Mouse (Mus musculus): Measurements from ENCODE around the gene Ppfibp1. TPM values are rescaled to one million over a fixed set of nuclear protein-coding genes. Genes with fewer than 3 reads are reported as not detected.

Ppfibp1 gene
- total RNA-seq, 2 experiments from 2014 or later, result 35.3 to 40.6 TPM

DNA sequence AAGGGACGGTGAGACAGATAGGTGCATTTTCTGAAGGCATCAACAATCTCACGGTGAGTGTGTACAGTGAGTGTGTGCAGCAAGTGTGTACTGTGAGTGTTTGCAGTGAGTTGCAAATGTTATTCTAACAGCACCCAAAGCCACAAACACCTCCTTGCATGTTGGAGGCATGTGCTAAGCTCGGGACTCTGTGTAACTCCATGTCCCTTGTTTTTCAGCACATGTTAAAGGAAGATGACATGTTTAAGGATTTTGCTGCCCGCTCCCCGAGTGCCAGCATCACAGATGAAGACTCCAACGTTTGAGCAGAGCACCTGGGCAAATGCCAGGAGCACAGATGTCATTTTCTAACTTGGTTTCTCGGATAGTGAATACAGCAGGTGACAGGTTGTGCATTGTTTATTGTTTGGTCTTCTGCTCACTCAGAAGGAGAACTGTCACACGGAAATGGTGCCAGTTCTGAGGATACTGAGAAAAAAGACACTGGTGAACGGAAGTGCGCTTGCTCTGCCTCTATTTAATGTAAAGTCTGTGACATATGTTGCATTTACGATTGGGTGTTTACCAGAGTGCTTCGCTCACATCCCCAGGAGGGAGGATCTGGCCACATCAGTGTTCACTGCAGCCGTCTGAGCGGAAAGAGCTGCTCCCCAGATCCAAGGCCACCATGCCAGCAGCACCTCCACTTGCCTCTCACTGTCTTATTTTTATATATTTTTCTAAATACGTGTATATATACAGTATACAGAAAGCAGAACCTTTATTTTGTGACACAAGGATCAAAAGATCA, 142.0 kb downstream of the Ppfibp1 start:
- DNase-seq (ENCODE audit: low spot score in 2 of 2), result no peak
- Histone ChIP-seq H3K27ac (no peak overlapping the region), H3K4me3 (no peak overlapping the region)
- no peak for TF ChIP-seq CTCF (conservative IDR thresholded peaks at IDR 0.05)

DNA sequence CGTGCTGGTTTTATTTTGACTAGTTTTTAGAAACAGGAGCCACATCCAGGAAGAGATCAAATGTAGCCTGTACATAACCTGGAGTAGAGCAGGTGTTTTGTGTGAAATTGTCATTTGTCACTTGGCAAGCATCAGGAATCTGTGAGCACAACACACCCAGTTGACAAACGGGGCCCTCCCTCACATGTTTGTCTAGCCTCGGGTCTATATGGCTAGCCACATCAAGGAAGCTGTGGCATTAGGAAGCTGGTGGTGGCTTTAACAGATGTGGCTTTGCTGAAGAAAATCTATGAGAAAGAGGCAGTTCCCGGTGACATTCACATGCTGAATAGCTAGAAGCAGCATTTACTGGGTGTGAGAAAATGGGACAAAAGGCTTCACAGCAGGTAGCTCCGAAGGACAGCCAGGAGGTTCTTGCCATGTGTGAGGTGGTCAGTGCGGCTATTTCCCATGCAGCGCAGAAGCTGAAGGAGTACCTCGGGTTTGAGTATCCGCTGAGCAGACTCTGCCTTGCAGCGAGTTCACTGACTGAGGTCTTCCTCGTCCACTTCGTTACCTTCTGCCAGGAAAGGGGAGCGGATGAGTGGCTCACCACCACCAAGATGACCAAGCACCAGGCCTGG, 144.1 kb downstream of the Ppfibp1 start, which contains the start of gene Rep15:
TSS of gene Rep15 (plus strand) at position 282 of the 623 bp plus-strand sequence.
- no peak for DNase-seq (ENCODE audit: low spot score in 2 of 2)
- no peak within 1 kb of the TSS for H3K27ac ChIP-seq
- no peak for TF ChIP-seq CTCF (conservative IDR thresholded peaks at IDR 0.05)

DNA sequence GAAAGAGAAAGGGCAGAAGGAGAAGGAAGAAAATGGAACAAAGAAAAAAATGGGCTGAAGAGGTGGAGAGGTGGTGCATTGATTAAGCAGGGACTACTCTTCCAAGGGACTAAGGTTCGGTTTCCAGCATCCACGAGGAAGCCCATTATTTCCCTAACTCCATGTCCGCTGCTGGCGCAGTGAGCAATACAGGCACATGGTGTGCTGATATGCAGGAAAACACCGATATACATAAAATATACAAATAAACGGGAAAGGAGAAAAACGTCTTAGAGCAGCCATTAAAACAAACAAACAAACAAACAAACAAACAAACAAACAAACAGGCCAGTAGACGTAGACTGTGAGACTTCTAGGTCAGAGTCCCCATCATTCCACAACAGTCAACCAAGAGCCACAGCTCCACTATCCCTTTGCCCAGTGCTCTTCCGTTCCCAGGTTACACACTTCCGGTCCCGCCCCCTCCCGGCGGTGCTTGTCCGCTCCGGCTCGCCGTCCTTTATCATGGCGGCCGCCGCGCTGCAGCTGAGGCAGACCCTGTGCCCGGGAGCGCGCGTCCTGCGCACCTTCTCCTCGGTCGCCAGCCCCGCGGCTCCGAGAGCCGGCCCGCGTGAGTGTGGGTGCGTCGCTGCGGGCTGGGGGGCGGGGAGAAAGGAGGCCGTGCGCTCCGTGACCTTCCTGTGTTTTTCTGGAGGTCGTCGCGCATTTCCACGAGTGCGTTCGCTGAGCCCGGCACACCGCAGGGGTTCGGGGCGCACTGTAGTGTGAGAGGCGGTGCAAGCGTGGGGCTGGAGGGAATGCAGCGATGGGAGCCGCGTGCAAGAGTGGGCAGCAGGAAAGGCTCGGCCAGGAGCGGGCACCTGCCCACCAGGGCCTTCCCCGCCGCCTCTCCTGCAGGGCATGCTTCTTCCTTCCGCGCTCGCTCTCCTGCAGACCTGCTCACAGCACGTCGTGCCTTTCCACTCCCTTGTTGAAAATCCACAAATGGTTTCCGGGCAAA, 154.3 kb downstream of the Ppfibp1 start, which contains the start of gene Mrps35:
TSS of gene Mrps35 (plus strand) at position 474 of the 1,000 bp plus-strand sequence.
- peak within 1 kb of the TSS; percentile 97 for H3K4me3 ChIP-seq
- peak; percentile 88 to 92 for DNase-seq (ENCODE audit: low spot score in 2 of 2)
- peak within 1 kb of the TSS; percentile 91 for H3K27ac ChIP-seq
- peak; percentile 43 for TF ChIP-seq CTCF (conservative IDR thresholded peaks at IDR 0.05)

More for the DNA sequence above, 144.1 kb downstream of the Ppfibp1 start, which contains the start of gene Rep15:
- H3K4me3 ChIP-seq, result no peak within 1 kb of the TSS

DNA sequence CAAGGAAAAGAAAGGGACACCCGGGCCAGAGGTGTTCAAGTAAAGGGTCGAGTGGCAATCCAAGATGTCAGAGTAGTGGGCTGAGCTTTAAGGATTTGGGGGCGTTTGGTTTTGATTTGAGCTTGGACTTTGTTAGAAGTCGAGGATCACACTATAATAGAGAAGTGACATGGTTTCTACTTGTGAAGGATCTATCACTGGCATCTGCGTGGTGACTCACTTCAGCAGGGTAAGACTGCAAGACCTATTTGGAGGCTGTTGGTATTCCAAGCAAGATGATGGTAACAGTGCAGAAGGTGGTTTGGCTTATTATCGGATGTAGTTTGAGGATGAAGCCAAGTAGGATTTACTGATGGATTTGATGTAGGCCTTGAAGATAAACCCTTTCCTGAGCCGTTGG, 155.3 kb downstream of the Ppfibp1 start:
- peak overlapping the region; percentile 97 for H3K4me3 ChIP-seq
- no peak for DNase-seq (ENCODE audit: low spot score in 2 of 2)
- TF ChIP-seq CTCF (conservative IDR thresholded peaks at IDR 0.05), result no peak
- H3K27ac ChIP-seq, result no peak overlapping the region

DNA sequence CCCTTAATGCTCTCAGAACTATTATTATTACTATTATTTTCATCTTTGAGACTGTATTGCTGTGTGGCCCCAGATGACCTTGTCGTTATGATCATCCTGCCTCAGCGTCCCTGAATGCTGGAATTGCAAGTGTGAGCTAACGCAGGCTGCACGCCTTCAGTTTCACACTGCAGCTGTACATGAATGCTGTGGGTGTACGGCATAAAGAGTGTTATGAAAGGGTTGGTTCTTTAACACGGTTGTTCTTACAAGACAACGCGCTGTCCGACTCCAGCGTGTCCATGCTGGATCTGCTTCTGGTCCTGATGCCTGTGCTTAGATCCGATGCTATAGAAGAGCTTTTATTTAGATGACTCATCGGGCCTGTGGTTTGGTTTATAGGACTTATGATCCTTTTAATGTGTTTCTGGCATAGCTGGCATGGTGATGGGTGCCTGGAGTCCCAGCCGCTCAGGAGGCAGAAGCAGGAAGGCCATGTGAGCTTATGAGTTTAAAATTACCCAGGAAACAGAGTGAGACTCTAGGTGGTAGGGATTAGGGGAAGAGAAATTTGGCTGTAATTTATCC, 161.0 kb downstream of the Ppfibp1 start:
- Histone ChIP-seq H3K4me3 (no peak overlapping the region), H3K27ac (no peak overlapping the region)
- no peak for TF ChIP-seq CTCF (conservative IDR thresholded peaks at IDR 0.05)
- DNase-seq (ENCODE audit: low spot score in 2 of 2), result no peak

DNA sequence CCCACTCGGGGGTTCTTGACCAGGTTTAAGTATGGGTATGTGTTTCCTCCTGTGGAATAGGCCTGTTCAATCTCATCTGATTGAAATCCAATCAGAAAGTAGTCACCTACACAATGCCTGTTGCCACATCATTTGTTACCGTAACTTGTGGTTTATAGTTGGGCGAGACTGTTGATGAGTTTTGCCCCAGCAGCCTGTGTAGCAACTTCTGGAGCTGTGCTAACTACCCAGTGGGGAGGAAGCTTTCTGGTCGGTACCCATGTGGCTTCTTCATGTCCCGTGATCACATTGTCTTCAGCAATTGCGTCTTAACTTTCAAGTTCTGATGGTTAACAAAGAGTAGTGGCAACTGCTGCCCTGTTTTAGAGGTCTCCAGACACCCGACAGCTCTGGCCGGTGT, 163.4 kb downstream of the Ppfibp1 start:
- no peak for DNase-seq (ENCODE audit: low spot score in 2 of 2)
- Histone ChIP-seq H3K4me3 (no peak overlapping the region), H3K27ac (no peak overlapping the region)
- TF ChIP-seq CTCF (conservative IDR thresholded peaks at IDR 0.05), result no peak

DNA sequence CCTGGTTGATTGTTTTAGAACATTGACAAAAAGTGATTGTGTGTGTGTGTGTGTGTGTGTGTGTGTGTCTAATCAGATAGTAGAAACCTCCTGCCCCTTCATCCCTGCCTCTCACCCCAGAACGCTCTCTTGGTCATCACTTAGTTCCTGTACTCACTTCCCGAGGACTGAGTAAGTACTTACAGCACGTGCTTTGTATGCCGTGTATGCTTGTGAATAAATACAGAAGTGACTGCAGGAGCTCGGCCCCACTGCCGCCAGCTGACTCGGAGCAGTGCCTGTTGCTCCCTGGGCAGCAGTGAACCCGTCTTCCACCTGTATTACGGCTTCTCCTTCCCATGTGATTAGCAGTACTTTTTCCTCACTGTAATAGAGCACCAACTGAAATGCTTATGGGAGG, 164.2 kb downstream of the Ppfibp1 start:
- DNase-seq (ENCODE audit: low spot score in 2 of 2), result no peak
- no peak for TF ChIP-seq CTCF (conservative IDR thresholded peaks at IDR 0.05)
- no peak overlapping the region for H3K27ac ChIP-seq
- no peak overlapping the region for H3K4me3 ChIP-seq

DNA sequence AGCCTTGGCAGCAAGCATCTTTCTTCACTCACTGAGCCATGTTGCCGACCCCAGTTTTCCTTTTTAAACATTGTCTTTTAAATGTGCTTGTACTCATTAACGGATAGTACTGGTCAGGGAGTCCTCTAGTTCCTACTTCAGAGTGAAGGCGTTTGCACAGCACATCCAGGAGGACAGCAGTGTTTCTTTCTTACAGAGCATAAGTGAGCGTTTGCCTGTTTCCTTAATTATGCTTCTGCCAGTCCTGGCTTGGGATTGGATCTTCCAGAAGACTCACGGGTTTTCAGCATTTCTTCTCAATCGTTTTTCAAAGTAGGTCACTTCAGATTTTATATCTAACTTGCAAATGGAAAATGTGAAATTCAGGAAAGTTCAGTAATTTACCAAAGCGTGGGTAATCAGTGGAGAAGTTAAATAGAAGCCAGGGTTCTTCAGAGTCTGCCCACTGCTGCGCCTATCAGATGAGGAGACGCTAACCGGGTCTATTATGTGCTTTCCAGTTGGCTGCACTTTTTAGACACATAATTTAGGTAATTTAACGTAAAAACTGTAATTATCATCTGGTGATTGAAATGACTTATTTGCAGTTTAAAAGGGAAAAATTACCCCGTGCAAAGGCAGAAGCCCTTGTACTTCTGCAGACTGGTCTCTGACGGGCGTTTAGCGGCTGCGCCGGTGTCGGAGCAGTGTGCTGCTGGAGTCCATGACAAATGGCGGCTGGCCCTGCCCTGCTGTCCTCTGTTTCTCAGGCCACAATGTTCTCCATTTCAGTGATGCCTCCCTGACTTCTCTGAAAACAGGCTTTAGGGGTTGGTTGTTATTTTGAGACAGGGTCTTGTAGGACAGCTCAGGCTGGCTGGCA, 165.7 kb downstream of the Ppfibp1 start:
- no peak for DNase-seq (ENCODE audit: low spot score in 2 of 2)
- Histone ChIP-seq H3K4me3 (no peak overlapping the region), H3K27ac (no peak overlapping the region)
- TF ChIP-seq CTCF (conservative IDR thresholded peaks at IDR 0.05), result no peak

DNA sequence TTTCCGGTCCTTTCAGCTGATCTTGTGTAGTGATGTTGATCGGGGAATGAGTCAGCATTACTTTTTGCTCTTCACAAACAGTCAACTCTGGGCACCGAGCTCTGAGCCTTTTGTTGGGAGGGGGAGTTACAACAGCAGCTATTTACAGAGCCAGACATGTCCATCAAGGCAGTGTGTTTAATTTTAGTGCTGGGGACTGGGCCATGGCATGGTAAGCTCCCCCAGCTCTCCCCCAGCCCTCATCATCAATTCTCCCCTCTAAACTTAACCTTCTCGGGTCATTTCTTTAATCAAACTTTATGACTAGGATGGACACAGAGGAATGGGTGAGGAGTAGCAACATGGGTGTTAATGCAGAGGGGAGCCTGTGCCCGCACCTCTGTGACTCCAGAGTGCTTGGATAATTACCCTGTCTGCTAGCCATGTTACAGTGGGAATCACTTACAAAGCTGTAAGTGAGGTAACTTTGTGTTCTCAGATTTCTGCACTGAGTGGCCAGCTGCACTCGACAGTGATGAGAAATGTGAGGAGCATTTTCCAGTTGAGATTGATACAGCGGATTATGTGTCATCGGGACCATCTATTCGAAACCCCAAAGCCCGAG, 167.2 kb downstream of the Ppfibp1 start:
- no peak overlapping the region for H3K4me3 ChIP-seq
- no peak overlapping the region for H3K27ac ChIP-seq
- TF ChIP-seq CTCF (conservative IDR thresholded peaks at IDR 0.05), result no peak
- no peak for DNase-seq (ENCODE audit: low spot score in 2 of 2)

DNA sequence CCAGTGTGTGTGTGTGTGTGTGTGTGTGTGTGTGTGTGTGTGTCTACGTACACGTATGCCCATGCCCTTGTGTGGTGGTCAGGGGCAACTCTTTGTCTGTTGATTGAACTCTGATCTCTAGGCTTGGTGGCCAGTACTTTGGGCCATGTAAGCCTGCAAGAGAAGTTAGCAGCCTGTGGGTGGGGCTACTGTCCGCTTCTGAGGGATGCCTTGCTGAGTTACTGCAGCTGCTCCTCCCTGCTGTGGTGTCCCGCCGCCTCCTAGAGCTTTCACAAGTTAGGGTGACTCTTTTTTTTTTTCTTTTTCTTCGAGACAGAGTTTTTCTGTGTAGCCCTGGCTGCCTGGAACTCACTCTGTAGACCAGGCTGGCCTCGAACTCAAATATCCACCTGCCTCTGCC, 171.0 kb downstream of the Ppfibp1 start:
- Histone ChIP-seq H3K27ac (no peak overlapping the region), H3K4me3 (no peak overlapping the region)
- DNase-seq (ENCODE audit: low spot score in 2 of 2), result no peak
- TF ChIP-seq CTCF (conservative IDR thresholded peaks at IDR 0.05), result no peak

DNA sequence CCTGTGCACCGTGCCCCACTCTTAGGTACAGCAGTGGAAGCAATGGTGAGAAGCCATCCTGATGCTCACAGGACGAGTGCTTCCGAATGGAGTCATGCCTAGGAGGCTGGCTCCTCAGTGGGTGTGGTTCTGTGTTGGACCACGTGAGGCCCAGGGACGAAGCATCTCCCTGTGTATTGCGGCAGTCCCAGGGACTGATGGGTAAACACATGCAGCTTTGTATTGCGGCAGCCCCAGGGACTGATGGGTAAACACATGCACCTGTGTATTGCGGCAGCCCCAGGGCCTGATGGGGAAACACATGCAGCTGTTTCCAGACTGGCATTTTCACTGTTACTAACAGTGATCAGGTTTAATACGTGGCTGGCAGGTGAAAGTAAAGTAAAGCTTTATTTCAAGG, 173.3 kb downstream of the Ppfibp1 start:
- H3K27ac ChIP-seq, result no peak overlapping the region
- no peak for TF ChIP-seq CTCF (conservative IDR thresholded peaks at IDR 0.05)
- no peak overlapping the region for H3K4me3 ChIP-seq
- no peak for DNase-seq (ENCODE audit: low spot score in 2 of 2)

Measured in layer of hippocampus, adult 2 months (tissue).